Mouse (Mus musculus): Measurements from ENCODE around the gene Med18.

Gene Med18
- long read RNA-seq, experiment 1, partial matches to known transcripts, result 0 of 4 reads
- long read RNA-seq, experiment 1, other reads (novel, unspliced or antisense), result 2 of 4 reads
- long read RNA-seq, experiment 2, partial matches to known transcripts, result 0 of 1 reads
- long read RNA-seq, experiment 2, other reads (novel, unspliced or antisense), result 0 of 1 reads

DNA sequence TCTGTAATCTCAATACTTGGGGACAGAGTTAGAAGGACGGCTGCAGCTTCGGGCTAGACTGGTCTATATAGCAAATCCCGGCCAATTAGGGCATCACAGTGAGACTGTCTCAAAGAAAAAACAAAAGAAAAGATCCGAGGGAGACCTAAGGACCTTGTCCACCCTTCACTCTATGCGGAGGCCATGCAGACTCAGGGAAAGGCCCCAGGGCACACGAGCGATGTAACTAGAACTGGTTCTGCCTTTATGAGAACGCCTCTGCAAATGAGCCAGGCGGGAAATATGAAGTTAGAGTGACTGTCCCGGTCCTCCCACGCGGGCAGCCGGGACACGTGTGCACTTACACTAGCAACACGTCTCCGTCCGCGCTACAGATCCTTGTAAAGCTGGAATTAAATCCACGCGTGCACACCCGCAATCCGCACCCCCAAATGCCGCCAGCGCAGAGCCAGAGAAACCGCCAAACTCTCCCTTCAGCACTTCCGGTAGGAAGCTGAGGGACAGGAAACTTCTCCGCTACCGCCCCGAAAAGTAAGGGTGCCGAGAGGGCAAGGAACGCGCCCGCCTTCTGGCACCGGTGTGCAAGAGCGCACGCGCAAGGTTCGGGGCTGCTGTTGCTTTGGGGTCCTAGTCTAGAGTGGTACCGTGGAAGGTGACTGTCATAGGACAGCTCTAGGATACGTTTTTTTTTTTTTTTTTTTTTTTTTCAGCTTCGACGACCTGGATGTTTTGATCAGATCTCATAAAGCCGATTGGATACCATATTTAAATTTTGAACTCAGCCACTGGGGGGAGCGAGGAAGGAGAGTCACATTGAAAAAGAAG, at the start of gene Med18:
Gene Med18, minus strand, starts transcription at position 492 of the 825 bp plus-strand sequence.
- intact Hi-C loops (cut with DNase I), result loop anchor here (5.0 kb wide), 1 partner anchor 41 kb away; the partner anchor contains the start of gene Phactr4

DNA sequence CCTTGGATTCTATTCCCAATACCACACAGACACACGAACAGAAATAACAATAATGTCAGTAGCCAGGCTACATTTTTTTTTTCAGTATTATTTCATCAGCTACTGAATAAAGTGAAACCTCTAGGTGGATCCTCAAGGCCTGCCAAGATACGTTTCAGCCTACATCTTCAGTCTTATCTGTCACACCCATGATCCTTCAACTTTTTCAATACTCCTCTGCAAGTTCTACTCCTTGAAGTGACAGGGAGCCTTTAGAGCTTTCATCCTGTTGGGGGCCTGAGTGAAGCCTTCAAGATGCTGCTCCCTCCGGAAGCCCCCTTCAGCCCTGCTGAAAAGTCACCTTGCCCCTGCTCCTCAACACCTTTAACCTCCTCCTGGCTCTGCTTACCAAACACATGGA, 48.4 kb upstream of the Med18 start:
- intact Hi-C loops (cut with DNase I), result loop anchor here (5.0 to 10.0 kb wide), 3 partner anchors 90 to 207 kb away; partner anchors contain the start of genes Phactr4, Rab42 and Rcc1

DNA sequence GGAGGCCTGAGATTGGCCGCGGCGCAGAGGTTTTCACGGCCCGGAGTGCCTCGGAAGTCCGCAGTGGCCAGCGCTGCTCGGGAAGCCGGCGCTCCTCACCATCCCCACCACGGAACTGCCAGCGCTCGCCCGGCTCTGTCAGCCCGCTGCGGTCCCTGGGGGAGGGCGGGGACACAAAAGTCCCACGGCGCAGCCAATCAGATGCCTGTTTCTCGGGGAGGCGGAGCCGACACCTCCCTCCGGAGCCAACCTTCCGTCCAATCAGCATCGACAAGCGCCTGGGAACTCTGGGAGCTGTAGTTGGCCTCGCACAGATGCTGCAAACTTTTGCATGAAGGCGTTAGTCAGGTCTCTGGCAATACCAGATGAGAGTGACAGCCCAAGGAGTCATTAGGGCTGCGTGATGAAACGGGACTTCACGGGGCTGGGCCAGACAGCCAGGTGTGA, 46.7 kb upstream of the Med18 start, which contains the start of gene Sesn2:
Gene Sesn2, minus strand, starts transcription at position 150 of the 447 bp plus-strand sequence.
- intact Hi-C loops (cut with DNase I), result loop anchor here (5.0 to 10.0 kb wide), 3 partner anchors 88 to 206 kb away; partner anchors contain the start of genes Phactr4, Rab42 and Rcc1

DNA sequence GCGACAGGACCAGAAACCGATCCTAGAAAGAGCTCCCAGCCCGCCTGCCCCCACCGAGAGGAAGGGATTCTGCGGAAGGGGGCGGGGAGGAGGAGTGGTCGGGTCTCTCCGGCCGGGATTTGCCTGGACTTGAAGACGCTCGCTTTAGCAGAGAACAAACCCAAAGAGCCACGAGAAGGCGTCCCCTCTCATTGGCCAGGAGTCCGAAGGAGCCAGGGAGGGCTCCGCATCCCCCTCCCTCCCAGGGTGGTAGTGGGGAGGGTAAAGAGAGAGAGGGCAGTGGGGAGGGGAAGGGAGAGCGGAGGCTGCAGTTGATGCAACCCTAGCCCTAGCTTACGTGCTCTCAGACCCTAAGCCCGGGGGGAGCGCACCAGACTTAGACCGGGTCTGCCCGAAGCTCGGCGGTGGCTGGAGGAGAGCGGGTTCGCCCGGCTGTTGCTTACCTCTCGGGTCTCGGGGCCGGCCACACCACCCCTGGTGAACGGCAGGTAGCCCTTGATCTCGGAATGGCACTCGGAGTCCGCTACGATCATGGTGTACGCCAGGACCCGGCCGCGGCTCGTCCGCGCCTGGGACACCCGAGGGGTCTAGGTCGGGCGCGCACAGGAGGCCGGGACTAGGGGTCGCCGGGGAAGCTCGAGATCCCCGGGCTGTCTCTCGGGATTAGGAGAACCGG, 46.0 kb upstream of the Med18 start:
- intact Hi-C loops (cut with DNase I), result loop anchor here (5.0 to 10.0 kb wide), 4 partner anchors 42 to 205 kb away; partner anchors contain the start of genes Phactr4, Rab42 and Rcc1

DNA sequence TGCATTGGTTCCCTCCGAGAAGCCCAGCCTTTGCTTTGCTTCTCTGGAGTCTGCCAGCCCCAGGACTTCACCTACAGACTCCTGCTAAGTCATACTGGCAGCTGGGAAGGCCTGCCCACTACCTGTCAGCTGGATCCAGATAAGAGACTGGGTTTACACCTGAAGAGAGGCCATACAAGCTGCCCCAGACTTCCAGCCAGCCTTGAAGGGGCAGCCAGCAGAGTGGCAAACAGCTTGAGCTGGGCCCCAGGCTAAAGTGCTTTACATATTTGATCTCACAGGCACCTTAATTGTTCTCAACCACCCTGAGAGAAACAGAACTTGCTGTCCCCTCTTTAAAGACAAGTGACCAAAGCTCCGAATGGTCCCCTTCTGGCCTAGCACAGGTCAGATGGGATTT, 43.5 kb upstream of the Med18 start:
- intact Hi-C loops (cut with DNase I), result loop anchor here (5.0 kb wide), 1 partner anchor 40 kb away; no protein-coding TSS in a partner anchor

DNA sequence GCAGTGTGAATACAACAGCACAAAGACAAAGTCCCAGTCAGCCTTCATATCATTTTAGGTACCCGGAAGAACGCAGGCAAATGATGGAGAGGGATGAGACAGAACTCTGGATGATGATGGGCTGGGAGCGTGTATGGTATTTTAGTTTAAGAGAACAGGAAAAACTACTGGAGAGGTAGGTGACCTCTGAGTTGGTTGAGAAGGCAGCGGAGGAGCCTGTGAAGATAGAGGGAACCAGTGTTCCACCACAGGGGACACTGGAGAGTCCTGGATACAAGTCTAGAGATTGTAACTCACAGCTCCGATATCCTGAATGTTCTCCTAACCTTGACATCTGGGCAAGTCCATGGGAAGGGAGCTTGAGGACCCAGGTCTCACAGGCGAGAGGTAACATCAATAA, 42.5 kb upstream of the Med18 start:
- intact Hi-C loops (cut with DNase I), result loop anchor here (5.0 kb wide), 1 partner anchor 39 kb away; no protein-coding TSS in a partner anchor

DNA sequence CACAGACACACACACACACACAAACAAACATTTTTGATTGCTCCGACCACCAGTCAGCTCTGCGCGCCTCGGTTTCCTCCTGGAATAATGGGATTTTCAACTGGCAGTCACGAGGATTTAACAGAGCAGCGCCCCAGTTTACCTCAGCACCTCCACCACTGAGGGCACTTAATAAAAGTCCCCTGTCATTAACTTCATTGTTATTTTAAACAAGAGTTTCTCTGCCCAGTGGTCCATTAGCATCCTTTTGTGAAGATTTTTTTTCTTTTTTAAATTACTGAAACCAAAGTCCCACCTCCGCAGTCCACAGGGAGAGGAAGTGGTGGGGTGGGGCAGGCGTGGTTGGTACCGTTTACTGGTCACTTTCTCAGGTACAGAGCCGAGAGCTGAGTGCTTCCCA, 42.1 kb upstream of the Med18 start:
- intact Hi-C loops (cut with DNase I), result loop anchor here (5.0 kb wide), 1 partner anchor 38 kb away; no protein-coding TSS in a partner anchor

DNA sequence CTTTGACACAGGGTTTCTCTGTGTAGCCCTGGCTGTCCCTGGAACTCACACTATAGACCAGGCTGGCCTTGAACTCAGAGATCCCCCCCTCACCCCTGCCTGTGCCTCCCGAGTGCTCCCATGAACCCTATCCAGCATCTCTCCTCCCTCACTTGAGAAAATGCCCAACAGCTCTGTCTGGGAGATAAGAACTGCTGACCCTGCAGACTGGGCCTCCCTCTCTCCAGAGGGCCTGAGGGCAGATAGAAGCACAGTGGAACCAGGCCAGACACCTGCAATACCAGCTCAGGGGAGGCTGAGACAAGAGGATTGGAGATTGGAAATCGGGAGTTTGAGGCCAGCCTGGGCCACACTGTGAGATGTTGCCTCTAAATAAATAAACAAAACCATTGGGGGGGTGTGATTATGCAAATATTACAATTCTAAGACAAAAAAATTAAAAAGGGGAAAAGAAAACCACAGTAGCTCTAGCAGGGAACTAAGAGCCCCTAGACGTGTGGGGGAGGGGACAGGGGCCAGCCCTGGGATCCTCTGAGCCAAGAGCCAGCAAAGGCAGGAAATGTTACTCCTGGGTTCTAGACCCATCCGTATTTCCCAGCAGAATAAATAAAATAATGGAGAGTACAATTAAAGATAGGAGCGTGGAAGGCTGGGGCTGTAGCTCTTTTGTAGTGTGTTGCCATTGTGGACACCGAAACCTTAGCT, 41.5 kb upstream of the Med18 start:
- intact Hi-C loops (cut with DNase I), result loop anchor here (5.0 kb wide), 1 partner anchor 38 kb away; no protein-coding TSS in a partner anchor

DNA sequence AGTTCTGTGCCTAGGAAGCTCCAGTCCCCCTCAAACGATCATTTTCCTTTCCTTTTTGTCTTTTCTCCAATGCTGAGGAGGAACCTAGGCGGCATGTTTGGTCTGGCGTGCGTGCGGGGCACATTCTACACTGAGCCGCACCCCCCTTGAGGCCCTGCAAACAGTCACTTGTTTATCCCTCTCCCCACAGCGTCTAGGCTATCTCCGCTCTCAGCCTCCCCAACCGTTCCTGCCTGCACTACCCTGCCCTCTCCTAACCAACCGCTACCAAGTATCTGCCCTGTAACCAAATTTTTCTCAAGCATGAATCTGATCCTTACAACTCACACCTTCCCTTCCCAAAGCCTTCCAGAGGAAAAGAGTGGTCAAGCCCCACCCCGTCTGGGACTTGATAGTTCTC, 39.6 kb upstream of the Med18 start:
- intact Hi-C loops (cut with DNase I), result no loop called here

DNA sequence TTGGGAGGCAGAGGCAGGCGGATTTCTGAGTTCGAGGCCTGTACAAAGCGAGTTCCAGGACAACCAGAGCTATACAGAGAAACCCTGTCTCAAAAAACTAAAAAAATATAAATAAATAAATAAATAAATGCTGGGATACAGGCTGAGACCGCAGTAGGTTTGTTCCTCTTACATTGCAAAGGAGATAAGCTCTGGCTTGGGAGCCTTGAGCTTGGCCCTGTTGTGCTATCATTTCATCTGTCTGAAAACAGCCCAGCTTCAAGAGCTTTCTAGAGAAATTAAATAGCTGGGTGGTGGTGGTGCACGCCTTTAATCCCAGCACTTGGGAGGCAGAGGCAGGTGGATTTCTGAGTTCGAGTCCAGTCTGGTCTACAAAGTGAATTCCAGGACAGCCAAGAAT, 37.9 kb upstream of the Med18 start:
- intact Hi-C loops (cut with DNase I), result no loop called here

DNA sequence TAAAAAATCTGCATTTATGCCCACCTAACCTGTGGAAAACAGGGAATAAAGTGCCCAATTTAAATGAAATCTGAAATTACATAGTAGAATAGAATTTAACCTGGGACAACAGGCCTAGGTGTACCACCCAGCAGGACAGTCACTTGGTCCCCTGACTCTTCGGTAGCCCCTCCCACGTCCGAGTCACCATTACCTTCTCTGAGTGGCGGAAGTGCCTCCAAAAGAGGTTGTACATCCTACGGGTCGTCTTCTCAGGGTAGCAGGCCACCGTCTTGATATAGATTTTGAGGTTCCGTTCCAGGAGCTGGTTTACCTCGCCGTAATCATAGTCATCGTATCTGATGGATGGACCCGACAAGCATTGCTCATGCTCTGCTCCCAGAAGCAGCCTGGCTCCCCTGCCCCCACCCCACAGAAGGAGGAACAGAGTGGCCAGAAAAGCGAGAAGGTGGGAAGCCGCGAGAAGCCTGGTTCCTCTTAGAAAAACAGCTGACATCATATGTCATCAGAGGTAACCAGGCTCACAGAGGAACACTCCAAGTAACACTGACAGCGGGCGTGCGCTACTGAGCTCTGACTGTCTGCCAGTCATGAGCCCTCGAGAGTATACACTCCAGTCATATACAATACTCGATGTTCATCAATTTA, 30.7 kb upstream of the Med18 start:
- intact Hi-C loops (cut with DNase I), result no loop called here

DNA sequence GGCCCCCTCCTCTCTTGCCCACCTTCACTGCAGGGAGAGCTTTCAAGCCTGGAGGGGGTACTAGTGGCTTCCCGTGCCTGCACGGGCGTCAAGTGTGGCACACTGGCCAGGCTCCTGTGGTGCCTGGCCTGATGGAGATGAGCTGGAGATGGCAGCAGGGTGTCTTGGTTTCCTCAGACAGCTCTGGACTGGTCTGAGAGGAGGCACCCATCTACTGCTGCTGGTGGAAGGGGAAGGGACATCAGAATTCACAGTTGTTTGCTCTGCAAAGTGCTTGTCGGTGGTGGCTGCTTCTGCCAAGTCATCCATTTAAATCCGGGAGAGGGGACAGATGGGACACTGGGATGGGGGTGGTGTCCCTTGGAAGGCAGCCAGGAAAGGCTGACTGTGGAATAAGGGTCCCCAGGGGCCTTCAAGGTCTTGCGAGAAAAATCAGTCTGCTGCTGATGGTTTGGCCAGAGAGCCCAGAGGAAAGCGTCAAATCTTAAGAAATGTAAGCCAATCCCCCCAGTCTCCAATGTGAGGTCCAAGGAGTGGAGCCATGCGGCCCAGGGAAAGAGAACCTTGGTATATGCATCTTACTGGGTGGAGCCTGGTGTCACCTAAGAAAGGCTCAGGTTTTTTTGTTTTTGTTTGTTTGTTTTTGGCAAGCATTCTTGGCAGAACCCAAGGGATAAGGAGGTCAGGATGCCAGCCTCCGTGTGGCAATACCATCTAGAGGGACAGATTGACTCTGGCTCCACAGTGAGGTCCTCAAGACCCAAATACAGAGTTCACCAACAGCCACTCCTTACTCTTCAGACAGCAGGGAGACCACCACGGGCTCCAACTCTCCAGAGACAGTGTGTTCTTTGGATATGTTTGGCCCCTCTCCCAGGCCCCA, 28.7 kb upstream of the Med18 start:
- intact Hi-C loops (cut with DNase I), result no loop called here

DNA sequence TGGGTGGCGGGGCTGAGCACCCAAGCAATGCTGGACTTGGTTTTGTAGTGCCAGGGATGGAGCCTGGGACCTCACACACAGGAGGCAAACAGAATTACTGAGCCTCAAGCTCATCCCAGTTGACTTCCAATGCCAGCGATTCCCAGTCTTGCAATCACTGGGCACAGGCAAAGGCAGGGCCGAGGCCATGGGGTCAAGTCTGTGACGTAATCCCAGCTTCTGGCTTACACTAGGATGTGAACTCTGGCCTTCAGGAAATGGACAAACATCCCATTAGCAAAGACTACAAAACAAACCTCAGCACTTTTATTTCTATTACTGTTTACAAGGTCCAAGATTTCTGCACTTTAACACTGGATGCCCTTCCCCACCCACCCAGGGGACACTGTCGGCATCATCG, 28.0 kb upstream of the Med18 start:
- intact Hi-C loops (cut with DNase I), result no loop called here

DNA sequence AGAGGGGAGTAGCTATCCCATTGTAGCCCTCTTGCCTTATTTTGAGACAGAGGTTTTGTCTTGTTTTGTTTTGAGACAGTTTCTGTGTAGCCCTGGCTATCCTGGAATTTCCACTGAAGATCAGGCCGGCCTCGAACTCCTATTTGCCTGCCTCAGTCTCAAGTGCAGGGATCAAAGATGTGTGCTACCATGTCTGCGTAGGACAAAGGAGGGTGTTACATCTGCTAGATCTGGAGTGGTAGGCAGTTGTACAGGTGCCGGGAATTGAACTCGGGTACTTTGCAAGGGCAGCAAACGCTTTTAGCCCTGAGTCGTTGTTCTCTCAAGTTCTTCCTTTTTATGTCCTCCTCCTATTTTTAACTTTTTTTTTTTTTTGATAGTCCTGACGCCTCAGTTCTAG, 27.3 kb upstream of the Med18 start:
- intact Hi-C loops (cut with DNase I), result no loop called here

DNA sequence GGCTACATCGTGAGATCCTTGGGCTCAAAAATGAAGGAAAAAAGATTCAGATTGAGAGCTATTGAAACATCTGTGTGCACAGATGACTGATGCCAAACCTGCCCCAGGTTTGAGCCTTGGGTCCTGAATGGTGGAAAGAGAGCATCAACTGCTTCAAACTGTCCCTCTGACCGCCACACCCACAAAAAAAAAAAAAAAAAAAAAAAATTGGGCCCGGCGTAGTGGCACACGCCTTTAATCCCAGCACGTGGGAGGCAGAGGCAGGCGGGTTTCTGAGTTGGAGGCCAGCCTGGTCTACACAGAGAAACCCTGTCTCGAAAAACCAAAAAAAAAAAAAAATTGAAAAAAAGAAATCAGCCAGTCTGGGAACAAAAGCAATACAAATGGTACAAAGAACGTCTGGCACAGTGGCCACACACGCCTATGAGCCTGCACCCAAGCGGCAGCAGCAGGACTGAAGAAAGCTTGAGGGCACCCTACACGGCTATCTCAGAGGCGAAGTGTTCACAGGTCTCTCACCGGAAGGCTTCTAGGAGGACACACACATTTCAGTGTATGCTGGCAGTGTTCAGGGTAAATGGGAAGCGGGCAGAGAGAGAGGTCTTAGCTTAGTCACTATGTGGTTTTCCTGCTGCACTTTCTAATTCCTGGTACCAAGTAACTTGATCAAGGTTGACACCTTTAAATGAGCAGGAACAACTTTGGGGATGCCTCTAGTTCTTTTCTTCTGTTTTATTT, 26.7 kb upstream of the Med18 start:
- intact Hi-C loops (cut with DNase I), result no loop called here

DNA sequence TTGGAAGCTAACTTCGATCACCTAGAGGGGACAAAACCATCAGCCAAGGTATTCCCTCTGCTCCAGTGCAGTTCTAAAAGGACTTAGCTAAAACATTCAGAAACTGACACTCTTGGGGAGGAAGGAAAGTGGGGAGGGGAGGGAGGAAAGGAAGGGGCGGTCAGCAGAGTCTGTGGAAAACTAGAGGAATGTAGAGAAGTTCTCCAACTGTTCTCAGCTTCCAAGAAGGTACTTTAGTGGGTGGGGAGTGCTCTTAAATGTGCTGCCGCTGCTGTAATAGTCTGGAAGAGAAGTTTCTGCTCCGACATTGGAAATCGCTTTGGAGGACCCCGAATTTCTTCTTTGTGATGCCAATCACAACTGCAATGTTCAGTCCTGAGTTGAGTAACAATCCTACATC, 25.3 kb upstream of the Med18 start:
- intact Hi-C loops (cut with DNase I), result no loop called here

DNA sequence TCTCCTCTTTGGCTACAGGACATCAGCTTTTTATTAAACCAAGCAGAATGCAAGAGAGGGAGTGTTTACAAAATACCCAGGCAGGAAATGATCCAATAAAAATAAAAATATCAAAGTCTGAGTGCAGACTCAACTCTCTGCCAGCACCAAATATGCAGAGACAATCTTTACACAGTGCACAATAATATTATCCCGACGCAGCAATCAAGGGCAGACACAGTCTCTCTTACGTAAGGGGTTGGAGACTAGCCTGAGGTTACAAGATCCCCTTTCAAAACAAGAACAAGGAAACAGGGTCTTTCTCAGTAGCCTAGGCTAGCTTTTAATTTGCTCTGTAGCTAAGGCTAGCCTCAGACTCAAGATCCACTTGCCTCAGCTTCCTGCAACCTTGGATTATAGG, 24.8 kb upstream of the Med18 start:
- intact Hi-C loops (cut with DNase I), result no loop called here

DNA sequence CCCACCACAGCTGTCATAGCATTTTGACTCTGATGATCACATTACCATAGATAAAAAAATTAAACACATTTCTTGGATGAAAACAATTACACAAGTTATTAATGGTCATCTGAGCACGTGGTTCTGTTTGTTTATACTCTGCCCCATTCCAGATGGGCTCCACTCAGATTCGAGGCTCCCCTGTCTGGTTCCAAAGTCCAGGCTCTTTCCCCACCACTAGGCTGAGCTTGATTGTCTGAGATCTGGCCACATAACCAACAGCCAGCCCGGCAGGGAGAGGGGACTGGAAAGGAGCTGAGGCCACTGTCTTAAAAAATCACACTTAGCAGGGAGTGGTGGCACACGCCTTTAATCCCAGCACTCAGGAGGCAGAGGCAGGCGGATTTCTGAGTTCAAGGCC, 21.1 kb upstream of the Med18 start:
- intact Hi-C loops (cut with DNase I), result no loop called here

DNA sequence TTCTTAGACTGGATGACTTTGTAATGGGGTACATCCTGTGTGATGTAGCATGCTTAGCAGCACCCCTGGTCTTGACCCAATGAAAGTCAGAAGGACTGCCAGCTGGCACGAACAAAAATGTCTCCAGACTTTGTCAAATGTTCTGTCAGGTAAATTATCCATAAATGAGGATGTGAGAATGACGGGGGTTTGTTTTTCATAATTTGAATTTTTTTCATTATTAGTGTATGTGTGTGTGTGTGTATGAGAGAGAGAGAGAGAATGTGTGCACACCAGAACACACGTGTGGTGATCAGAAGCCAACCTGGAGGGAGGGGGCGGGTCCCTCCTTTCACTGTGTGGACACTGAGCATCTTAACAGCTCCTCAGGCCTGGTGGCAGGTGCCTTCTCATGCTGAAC, 20.5 kb upstream of the Med18 start:
- intact Hi-C loops (cut with DNase I), result no loop called here
